Mouse (Mus musculus) mesoderm, embryonic 11.5 days (tissue): Measurements from ENCODE around the gene Dgkg.

Experiments used
- DNase-seq: peaks from one replicate; pipeline ENCODE4 v3.0.0-alpha.2; 2012; ENCODE audit warnings: low read depth, low spot score

Gene Dgkg

GRCm38 (mm10) chr16:22645256-22645655 is 11.8 kb downstream of the Dgkg start:
- DNase-seq: no peak

DNA sequence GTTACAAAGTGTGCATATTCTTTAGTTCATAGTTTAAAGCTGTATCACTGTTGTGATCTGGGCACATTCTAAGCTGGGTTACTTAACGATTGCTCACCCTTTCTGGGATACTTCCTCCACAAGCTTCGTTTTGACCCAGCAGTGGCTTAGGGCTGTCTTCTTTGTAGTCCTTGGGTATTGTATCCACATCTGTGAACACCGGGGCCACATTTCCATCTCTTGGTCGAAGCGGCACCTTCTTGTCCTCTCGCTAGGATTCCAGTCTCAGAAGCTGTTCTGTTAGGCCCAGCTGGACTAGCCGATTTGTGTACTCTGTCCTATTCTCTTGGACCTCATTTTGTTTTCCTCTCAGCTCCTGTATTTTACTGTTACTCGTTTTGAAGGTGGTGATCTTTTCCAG is 13.6 kb downstream of the Dgkg start:
- no peak for DNase-seq

DNA sequence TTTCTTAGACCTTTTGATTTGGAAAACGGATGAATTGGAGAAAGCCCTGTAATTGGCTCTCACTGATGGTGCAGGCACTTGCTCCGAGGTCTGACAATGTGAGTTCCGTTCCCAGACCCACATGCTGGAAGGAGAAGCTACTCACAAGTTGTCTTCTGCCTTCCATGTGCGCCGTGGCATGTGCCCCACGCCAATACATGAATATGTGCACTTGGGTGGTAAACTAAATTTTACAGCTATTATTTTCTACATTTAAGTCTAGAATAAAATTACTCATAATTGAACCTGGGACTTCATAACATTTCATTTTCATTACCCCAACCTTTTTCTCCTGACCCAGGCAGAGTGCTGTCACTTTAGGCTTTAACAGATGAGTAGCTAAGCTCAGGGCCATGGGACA is 14.1 kb downstream of the Dgkg start:
- DNase-seq: no peak

- no peak for DNase-seq
Observed at GRCm38 (mm10) chr16:22642054-22642453, 15.0 kb downstream of the Dgkg start.

DNA sequence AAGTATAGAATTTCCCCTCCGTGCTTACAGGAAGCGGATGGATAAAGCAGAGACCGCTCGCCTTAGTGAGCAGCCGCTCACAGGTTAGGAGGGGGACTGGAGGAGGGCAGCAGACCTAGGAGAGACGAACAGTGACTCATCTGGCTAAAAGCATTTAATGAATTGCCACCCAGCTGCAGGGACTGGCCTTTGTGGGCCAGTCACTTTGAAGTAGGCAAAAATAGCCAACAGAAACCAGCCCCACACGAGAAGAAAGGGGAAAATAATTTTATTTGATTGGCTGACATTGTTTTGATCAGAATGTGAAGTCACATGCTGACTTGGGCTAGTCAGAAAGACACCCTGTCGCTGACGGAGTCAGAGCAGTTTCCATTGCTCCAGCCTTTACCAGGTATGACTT is 15.4 kb downstream of the Dgkg start:
- no peak for DNase-seq

- DNase-seq: no peak
Observed at GRCm38 (mm10) chr16:22637311-22637710, 19.7 kb downstream of the Dgkg start.

- peak; percentile 26 for DNase-seq
Observed at GRCm38 (mm10) chr16:22635706-22636105, 21.3 kb downstream of the Dgkg start.

GRCm38 (mm10) chr16:22633063-22633462 is 24.0 kb downstream of the Dgkg start:
- no peak for DNase-seq

- no peak for DNase-seq
Observed at GRCm38 (mm10) chr16:22630351-22630750, 26.7 kb downstream of the Dgkg start.

DNA sequence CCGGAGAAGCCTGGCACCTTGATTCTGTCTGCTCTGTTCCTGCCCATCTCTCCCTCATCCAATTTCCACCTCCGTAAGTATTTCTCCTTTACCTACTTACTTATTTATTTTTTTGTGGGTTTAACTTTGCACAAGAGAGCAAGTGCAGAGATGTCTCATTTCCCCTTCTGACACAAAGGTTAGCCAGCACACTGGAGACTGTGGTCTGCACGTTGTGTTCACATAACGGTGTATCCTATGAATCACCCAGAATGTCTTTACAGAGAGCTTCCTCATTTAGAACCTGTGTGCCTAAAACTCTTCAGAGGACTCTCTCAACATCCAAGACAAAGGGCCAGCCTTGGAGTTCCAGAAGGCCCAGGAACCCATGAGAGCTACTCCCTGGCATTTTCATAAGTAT is 27.1 kb downstream of the Dgkg start:
- no peak for DNase-seq

GRCm38 (mm10) chr16:22625987-22626386 is 31.0 kb downstream of the Dgkg start:
- DNase-seq: no peak

DNA sequence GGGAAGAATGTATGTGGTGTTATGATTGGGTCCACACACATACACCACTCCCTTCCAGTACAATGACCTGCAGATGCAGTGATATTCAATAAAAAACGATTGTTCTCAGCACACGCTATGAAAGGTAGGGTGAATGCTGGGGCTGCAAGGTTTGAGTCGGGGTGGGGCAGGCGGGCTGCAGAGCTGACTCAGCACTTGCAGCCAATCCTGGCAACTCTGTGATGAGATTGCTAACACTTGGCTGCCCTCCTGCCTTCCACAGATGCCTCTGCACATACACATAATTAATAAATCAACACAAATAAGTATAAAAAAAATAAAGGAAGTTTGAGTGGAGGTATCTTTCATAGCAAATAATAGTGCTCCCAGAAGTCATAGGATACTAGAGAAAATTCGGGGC is 31.6 kb downstream of the Dgkg start:
- DNase-seq: no peak

- DNase-seq: no peak
Observed at GRCm38 (mm10) chr16:22622286-22622685, 34.7 kb downstream of the Dgkg start.

GRCm38 (mm10) chr16:22621299-22621920 is 35.6 kb downstream of the Dgkg start:
- DNase-seq: no peak

GRCm38 (mm10) chr16:22618424-22619056 is 38.5 kb downstream of the Dgkg start:
- DNase-seq: no peak

- no peak for DNase-seq
Observed at GRCm38 (mm10) chr16:22615805-22616204, 41.2 kb downstream of the Dgkg start.

- DNase-seq: no peak
Observed at GRCm38 (mm10) chr16:22613186-22614073, 43.6 kb downstream of the Dgkg start.

- no peak for DNase-seq
Observed at GRCm38 (mm10) chr16:22608046-22608445, 49.0 kb downstream of the Dgkg start.

DNA sequence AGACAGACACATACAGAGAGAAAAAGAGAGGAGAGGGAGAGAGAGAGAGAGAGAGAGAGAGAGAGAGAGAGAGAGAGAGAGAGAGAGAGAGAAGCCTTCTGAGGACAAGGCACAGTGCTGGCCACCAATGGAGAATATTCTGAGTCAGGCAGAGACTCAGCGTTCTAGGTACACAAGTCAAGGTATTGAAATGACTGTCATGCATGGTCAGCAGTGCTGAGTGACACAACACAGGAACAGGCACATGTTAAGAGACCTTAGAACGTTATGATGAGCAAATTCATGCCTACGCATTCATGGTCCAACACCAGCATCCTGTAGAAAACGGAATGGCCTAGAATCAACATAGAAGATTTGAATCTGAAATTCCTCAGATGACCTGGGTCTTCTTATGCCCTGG is 50.0 kb downstream of the Dgkg start:
- no peak for DNase-seq

- no peak for DNase-seq
Observed at GRCm38 (mm10) chr16:22602399-22602798, 54.6 kb downstream of the Dgkg start.

GRCm38 (mm10) chr16:22601756-22602155 is 55.3 kb downstream of the Dgkg start:
- no peak for DNase-seq

DNA sequence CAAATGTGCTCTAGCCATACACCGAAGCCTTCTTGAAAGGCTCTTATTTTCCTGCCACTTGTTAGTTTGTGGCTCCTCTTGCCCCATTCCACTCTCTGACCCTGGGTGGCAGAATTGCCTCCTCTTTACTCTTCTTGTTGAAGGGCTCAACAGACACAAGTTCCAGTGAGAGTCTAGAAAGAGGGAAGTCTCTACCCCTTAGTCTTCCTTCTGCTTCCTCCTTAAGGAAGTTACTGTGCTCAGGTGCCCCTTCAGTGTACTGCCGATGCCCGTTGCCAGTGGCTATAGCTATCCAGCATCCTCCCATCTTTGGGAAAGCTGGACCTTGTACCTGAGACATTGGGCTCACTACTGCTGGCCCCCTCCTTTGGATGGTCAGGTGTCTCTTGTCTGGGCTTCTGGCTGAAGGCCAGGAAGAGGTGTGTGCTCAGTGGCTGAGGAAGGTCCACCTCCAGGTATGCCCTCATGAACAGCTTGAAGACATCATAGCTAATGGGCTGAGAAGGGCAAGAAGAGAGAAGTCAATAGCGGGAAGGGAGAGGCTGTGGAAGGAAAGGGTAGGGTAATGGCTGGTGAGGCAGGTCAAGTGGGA is 56.8 kb downstream of the Dgkg start:
- no peak for DNase-seq
